Mouse (Mus musculus): ENCODE data around the gene Izumo1r.

The Izumo1r gene

GRCm38 (mm10) chr9:14864726-14865125 is 39.0 kb downstream of the Izumo1r start:
- no peak for DNase-seq

- DNase-seq: no peak
Measured at GRCm38 (mm10) chr9:14863126-14863525, 40.6 kb downstream of the Izumo1r start.

- DNase-seq: no peak
Measured at GRCm38 (mm10) chr9:14859868-14860639, 43.7 kb downstream of the Izumo1r start, which contains the start of gene Gpr83. Gpr83 (plus strand) TSS chr9:14860210.

- DNase-seq: no peak
Measured at GRCm38 (mm10) chr9:14858782-14859181, 45.0 kb downstream of the Izumo1r start.

- no peak for DNase-seq
Measured at GRCm38 (mm10) chr9:14858170-14858706, 45.5 kb downstream of the Izumo1r start.

GRCm38 (mm10) chr9:14856922-14857654 is 46.7 kb downstream of the Izumo1r start:
- DNase-seq: no peak

GRCm38 (mm10) chr9:14854585-14854984 is 49.2 kb downstream of the Izumo1r start:
- no peak for DNase-seq

- DNase-seq: no peak
Measured at GRCm38 (mm10) chr9:14848267-14848935, 55.3 kb downstream of the Izumo1r start.

GRCm38 (mm10) chr9:14846428-14846827 is 57.3 kb downstream of the Izumo1r start:
- no peak for DNase-seq

- no peak for DNase-seq
Measured at GRCm38 (mm10) chr9:14843901-14844300, 59.8 kb downstream of the Izumo1r start.

- no peak for DNase-seq
Measured at GRCm38 (mm10) chr9:14843311-14843857, 60.4 kb downstream of the Izumo1r start.

- DNase-seq: peak; percentile 57
Measured at GRCm38 (mm10) chr9:14841878-14842761, 61.6 kb downstream of the Izumo1r start.

- DNase-seq: no peak
Measured at GRCm38 (mm10) chr9:14839970-14840369, 63.8 kb downstream of the Izumo1r start.

GRCm38 (mm10) chr9:14839527-14839926 is 64.2 kb downstream of the Izumo1r start:
- no peak for DNase-seq
